Mouse (Mus musculus) T-cell, adult 2 months (primary cell): Measurements from ENCODE around the gene Tmprss12.
A peak's percentile ranks its signal among the peaks of the same experiment; 100 is the strongest.
"Not testable (repeated sequence)": the region's sequence is repeated elsewhere in the genome, so short reads cannot be mapped to it uniquely, and the experiment has no call there.

Experiments used
- DNase-seq: peaks from one replicate; pipeline ENCODE4 v3.0.0; 2022; ENCODE audit warnings: low spot score

Gene Tmprss12

GRCm38 (mm10) chr15:100324021-100324591 is 43.5 kb downstream of the Tmprss12 start:
- DNase-seq = no peak

- no peak for DNase-seq
These were observed 44.6 kb downstream of the Tmprss12 start for GRCm38 (mm10) chr15:100325235-100325634.

- not testable (repeated sequence) for DNase-seq
These were observed 47.5 kb downstream of the Tmprss12 start for GRCm38 (mm10) chr15:100328089-100328488.

- DNase-seq = not testable (repeated sequence)
These were observed 48.7 kb downstream of the Tmprss12 start for GRCm38 (mm10) chr15:100329336-100329735.

- DNase-seq = no peak
These were observed 50.1 kb downstream of the Tmprss12 start for GRCm38 (mm10) chr15:100330739-100331138.

- DNase-seq = not testable (repeated sequence)
These were observed 51.7 kb downstream of the Tmprss12 start for GRCm38 (mm10) chr15:100332077-100332961.

- DNase-seq = no peak
These were observed 54.0 kb downstream of the Tmprss12 start, which contains the start of gene Mettl7a3 for GRCm38 (mm10) chr15:100334629-100335028. Mettl7a3 (plus strand) TSS chr15:100334929.

GRCm38 (mm10) chr15:100337328-100337727 is 56.7 kb downstream of the Tmprss12 start:
- not testable (repeated sequence) for DNase-seq

- peak; percentile 60 for DNase-seq
These were observed 57.2 kb downstream of the Tmprss12 start for GRCm38 (mm10) chr15:100337847-100338246.

GRCm38 (mm10) chr15:100341314-100341980 is 60.8 kb downstream of the Tmprss12 start:
- DNase-seq = not testable (repeated sequence)
